Mouse (Mus musculus) midbrain, embryonic 11.5 days (tissue): ENCODE data around the gene Marcksl1. TPM values are rescaled to one million over a fixed set of nuclear protein-coding genes. Genes with fewer than 3 reads are reported as not detected.
A peak's percentile ranks its signal among the peaks of the same experiment; 100 is the strongest.

Experiments used
- ATAC-seq: fragments of 200-750 bp; cut with Nextera tagmentation; 2 replicates; pipeline ENCODE4 v1.8.0; 2017; ENCODE audit warnings: moderate TSS enrichment, moderate library complexity; ENCODE audit not compliant: low FRiP score
- DNase-seq: peaks from one replicate; pipeline ENCODE4 v3.0.0; 2015; ENCODE audit warnings: low spot score; ENCODE audit errors: missing footprints
- H3K27ac ChIP-seq: fragments of 300-500 bp; sonication (generic); 2 replicates; pipeline ENCODE4 v1.5.1; 2014; ENCODE audit warnings: low read depth, low read length
- H3K27me3 ChIP-seq: fragments of 300-500 bp; sonication (generic); 2 replicates; pipeline ENCODE4 v1.6.1; 2014; ENCODE audit warnings: mild to moderate bottlenecking, low read length, moderate library complexity, mixed read lengths; ENCODE audit not compliant: control insufficient read depth, insufficient read depth
- H3K36me3 ChIP-seq: fragments of 300-500 bp; sonication (generic); 2 replicates; pipeline ENCODE4 v1.6.1; 2014; ENCODE audit warnings: mild to moderate bottlenecking, low read length, moderate library complexity, mixed read lengths; ENCODE audit not compliant: control insufficient read depth, insufficient read depth
- H3K4me1 ChIP-seq: fragments of 300-500 bp; sonication (generic); 2 replicates; pipeline ENCODE4 v1.6.1; 2014; ENCODE audit warnings: low read length; ENCODE audit not compliant: control insufficient read depth, insufficient read depth
- H3K4me2 ChIP-seq: fragments of 300-500 bp; sonication (generic); 2 replicates; pipeline ENCODE4 v1.6.1; 2014; ENCODE audit warnings: mild to moderate bottlenecking, moderate library complexity
- H3K4me3 ChIP-seq: fragments of 300-500 bp; sonication (generic); 2 replicates; pipeline ENCODE4 v1.5.1; 2014; ENCODE audit warnings: low read depth, low read length
- H3K9ac ChIP-seq: fragments of 300-500 bp; sonication (generic); 2 replicates; pipeline ENCODE4 v1.6.1; 2014; ENCODE audit warnings: low read length
- H3K9me3 ChIP-seq: fragments of 300-500 bp; sonication (generic); 2 replicates; pipeline ENCODE4 v1.6.1; 2016; ENCODE audit warnings: low read length; ENCODE audit not compliant: control insufficient read depth
- WGBS: fragments of 180-500 bp; shearing (Covaris S2); extraction: QIAGEN DNeasy Blood & Tissue Kit; methylation state at CpG from one replicate; pipeline ENCODE4 v1.1.7; 2014; 5-methylcytosine and 5-hydroxymethylcytosine counted together
- polyA plus RNA-seq: library from polyadenylated mRNA; unstranded; fragments of >200 nt; fragmentation: Nextera tagmentation; extraction: Ambion mirVana; gene quantifications from 2 replicates; pipeline ENCODE4 v1.2.1, GENCODE M21; 2014

Marcksl1 gene
- 1,816 and 1,974 TPM in 2 replicates for polyA plus RNA-seq

DNA sequence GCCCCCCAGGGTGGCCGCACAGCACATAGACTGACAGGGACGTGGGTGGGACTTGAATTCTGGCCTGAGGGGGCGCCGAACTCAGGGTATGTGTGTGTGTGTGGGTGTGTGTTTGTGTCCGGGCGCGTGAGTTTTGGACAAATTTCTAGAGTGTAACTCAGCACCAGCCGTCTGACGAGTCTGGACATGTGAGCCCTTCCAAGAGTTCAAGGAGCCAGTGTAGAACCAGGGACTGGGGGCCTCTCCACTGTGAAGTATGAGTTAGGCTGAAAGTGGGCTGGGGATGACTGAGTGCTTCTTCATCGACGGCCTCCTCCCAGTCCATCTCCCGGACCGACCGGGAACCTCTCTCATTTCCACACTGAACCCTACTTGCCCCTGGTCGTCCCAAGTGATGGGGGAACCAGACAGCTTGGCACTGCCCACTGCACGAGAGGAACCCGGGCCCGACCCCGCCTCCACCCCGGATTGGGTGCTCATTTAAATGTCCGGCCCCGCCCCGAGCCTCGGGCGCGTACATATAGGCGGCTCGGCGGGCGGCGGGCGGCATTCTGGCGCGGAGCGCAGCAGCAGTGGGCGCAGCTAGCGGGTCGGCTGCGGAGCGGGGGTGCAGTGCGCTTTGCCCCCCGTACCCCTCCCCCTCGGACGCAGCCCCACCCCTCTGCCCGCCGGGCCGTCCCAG lies at the start of gene Marcksl1:
TSS of gene Marcksl1 (plus strand) at position 496 of the 682 bp plus-strand sequence.
- peak within 1 kb of the TSS; percentile 100 for H3K9ac ChIP-seq
- H3K36me3 ChIP-seq, result no peaks in the 10 kb centered on the region; the same call in 1 of the 2 replicates
- H3K4me2 ChIP-seq, result peak within 1 kb of the TSS; percentile 74
- peak within 1 kb of the TSS; percentile 97 for H3K27ac ChIP-seq
- ATAC-seq (peak; percentile 87), DNase-seq (peak; percentile 99)
- H3K27me3 ChIP-seq, result no peaks in the 10 kb centered on the region
- WGBS, result 4% methylated on average over 47 of the region's 47 CpGs
- no peaks in the 10 kb centered on the region for H3K9me3 ChIP-seq
- peaks cover 30% of the 10 kb centered on the region for H3K4me1 ChIP-seq
- H3K4me3 ChIP-seq, result peak within 1 kb of the TSS; percentile 92

DNA sequence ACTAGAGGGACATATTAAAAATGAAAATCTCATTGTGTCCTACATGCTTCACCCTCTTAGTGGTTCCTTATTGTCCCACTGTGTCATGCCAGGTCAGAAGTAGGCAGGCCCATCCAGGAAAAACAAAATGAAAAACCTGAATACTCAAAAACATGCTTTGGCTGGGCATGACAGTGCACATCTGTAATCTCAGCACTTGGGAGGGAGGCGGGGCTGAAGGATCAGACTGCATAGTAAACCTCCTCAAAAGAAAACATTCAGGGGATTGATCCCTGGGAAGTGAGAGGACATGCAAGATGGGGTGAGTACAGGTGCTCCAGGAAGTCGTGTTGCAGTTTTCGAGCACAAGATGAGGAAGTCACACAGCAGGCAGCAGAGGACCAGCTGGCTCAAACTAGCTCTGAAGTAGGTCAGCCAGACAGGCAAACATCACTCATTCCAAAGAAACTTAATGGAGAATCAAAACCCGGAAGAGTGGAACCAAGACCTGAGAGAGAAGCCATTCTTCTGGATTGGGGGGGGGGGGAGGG lies 49.0 kb upstream of the Marcksl1 start:
- Histone ChIP-seq H3K9ac (no peak overlapping the region), H3K27ac (no peak overlapping the region), H3K4me3 (no peak overlapping the region), H3K27me3 (no peaks in the 10 kb centered on the region), H3K9me3 (no peaks in the 10 kb centered on the region), H3K36me3 (peaks cover 11% of the 10 kb centered on the region; the same call in 1 of the 2 replicates), H3K4me1 (peaks cover 13% of the 10 kb centered on the region), H3K4me2 (no peak overlapping the region)
- WGBS, result 87% methylated on average over 4 of the region's 4 CpGs
- ATAC-seq (no peak), DNase-seq (no peak)

DNA sequence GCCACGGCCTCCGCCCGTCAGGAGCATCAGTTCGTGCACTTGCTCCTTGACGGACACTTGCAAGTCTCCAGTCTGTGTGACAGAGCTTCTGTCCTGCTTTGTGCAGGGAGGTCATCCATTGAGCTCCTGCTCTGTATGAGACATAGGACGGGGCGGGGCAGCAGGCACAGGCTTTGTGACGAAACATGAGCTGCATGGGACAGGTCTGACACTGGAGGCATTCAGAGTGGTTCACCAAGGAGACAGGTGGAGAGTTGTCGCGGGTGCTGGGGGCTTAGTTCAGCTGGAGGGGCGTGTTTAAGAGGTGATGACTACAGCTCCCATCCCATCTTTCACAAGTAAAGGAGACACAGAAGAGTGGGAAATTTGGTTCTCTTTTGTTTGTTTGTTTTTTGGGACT lies 37.3 kb upstream of the Marcksl1 start:
- Histone ChIP-seq H3K4me2 (no peak overlapping the region), H3K9ac (no peak overlapping the region), H3K4me1 (no peaks in the 10 kb centered on the region), H3K4me3 (no peak overlapping the region), H3K27ac (no peak overlapping the region), H3K36me3 (peaks cover 24% of the 10 kb centered on the region), H3K27me3 (no peaks in the 10 kb centered on the region), H3K9me3 (no peaks in the 10 kb centered on the region)
- no peak for ATAC-seq
- peak; percentile 10 for DNase-seq
- WGBS, result 94% methylated on average over 11 of the region's 11 CpGs

DNA sequence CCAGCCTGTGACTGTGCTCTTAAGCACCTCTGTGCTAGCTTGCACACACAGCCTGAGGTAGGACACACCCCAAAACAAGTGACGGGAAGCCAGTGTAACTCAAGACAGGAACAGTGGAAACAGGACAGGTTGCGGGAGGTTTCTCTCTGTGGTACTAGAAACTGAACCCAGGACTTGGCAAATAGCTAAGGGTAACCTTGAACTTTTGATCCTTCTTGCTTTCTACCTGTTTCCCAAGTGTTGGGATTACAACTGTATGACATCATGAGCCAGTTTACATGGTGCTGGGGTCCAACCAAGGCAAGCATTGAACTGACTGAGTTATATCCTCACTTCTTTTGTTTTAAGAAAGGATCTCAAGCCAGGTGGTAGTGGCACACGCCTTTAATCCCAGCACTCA lies 33.5 kb upstream of the Marcksl1 start:
- Histone ChIP-seq H3K4me2 (no peak overlapping the region), H3K27ac (no peak overlapping the region), H3K9ac (no peak overlapping the region), H3K36me3 (peaks cover 5% of the 10 kb centered on the region; the same call in 1 of the 2 replicates), H3K9me3 (no peaks in the 10 kb centered on the region), H3K27me3 (no peaks in the 10 kb centered on the region), H3K4me3 (no peak overlapping the region), H3K4me1 (no peaks in the 10 kb centered on the region)
- ATAC-seq, result no peak
- 95% methylated on average over 3 of the region's 3 CpGs for WGBS
- peak; percentile 28 for DNase-seq

DNA sequence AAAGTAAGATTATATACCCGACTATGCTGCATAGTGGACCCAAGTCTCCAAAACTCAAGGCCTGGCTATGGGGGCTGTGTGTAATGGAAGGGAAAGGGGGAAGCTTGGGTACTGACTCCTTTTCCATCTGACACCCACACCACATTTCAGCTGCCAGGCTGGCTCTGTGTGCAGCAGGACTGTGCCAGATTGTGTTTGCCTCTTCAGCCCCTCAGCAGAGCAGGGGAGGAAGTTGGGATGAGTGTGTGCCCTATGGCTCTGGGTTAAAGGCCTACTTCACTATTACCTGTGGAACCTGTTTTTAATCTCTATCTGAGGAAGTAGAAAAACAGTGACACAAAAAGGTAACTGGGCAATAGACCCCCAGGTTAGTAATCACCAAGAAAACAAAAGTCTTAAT lies 32.3 kb upstream of the Marcksl1 start:
- no peak overlapping the region for H3K4me2 ChIP-seq

DNA sequence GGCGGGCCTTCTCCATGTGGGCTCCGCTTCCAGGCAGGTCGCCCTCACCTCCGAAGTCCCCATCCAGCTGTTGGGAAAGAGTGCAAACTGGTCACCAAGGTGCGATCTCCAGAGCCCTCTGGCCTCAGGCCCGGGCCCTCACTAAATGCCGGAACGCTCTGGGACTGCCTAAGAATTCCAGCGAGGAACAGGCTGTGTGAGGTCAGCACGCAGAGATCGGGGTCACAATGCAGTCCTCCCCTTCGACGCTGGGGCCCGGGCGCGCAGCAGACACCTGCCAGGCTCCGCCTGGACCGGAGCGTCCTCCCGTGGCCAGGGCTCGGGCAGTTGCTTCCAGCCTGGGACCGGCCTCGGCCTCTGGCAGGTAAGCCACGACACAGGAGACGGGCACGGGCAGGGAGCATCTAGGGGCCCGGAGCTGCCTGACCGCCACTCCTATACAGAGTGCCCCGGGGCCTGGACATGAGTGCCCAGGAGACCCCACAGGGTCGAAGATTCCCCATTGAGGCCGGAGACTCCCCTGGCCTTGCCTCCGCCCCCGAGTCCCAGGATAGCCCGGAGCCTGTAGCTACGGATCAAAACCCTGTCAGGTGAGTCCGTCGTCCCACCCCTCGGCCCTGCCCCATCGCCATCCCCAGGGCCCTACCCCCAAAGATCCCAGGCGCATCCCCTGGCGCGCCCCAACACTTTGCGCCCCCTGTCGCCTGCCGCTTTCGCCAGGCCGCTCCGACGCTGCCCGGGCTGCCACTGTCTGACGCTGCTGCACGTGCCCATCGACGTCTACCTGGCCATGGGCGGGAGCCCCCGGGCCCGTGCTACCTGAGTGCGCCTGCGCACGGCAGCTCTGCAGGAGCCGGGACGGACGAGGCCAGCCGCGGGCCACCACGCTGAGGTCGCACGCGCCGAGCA lies 22.2 kb upstream of the Marcksl1 start, which contains the start of the genes Tssk3 and Fam229a:
TSS of gene Tssk3 (minus strand) at position 51 of the 909 bp plus-strand sequence.
TSS of gene Fam229a (plus strand) at position 219 of the 909 bp plus-strand sequence.
- peak within 1 kb of the TSS; percentile 33 for H3K9ac ChIP-seq
- 3% methylated on average over 70 of the region's 70 CpGs for WGBS
- H3K4me1 ChIP-seq, result peaks cover 17% of the 10 kb centered on the region
- H3K36me3 ChIP-seq, result peaks cover 6% of the 10 kb centered on the region; the same call in 1 of the 2 replicates
- H3K9me3 ChIP-seq, result no peaks in the 10 kb centered on the region
- peak within 1 kb of the TSS; percentile 25 for H3K4me3 ChIP-seq
- peaks cover 15% of the 10 kb centered on the region for H3K27me3 ChIP-seq
- peak within 1 kb of the TSS; percentile 48 for H3K4me2 ChIP-seq
- H3K27ac ChIP-seq, result no peak within 1 kb of the TSS; the same call in 1 of the 2 replicates
- DNase-seq, result peak; percentile 90
- ATAC-seq, result 0 out of 2 replicates have a peak, but pooled peaks have one; percentile 22

More for the DNA sequence above, 32.3 kb upstream of the Marcksl1 start:
- H3K4me1 ChIP-seq, result no peaks in the 10 kb centered on the region
- H3K4me3 ChIP-seq, result no peak overlapping the region
- H3K27ac ChIP-seq, result no peak overlapping the region
- H3K9ac ChIP-seq, result no peak overlapping the region
- no peaks in the 10 kb centered on the region for H3K9me3 ChIP-seq
- ATAC-seq, result no peak
- 90% methylated on average over 1 of the region's 1 CpGs for WGBS
- H3K36me3 ChIP-seq, result peaks cover 2% of the 10 kb centered on the region
- H3K27me3 ChIP-seq, result no peaks in the 10 kb centered on the region
- DNase-seq, result peak; percentile 47

DNA sequence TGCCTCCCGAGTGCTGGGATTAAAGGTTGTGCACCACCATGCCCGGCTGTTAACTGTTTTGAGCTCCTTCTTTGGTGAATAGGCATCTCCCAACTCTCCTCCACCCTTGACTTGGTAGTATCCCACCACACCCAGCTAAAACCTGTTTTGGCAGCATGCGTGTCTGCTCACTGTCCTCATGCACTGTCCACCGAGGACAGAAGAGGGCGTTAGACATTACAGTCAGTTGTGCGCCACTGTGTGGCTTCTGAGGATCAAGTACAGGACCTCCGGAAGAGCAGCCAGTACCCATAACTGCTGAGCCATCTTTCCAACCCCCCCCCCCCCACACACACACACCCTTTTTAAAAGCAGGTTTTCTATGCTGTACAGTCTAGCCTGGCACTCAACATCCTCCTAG lies 18.7 kb upstream of the Marcksl1 start:
- no peaks in the 10 kb centered on the region for H3K36me3 ChIP-seq
- H3K9me3 ChIP-seq, result no peaks in the 10 kb centered on the region
- H3K27me3 ChIP-seq, result peaks cover 15% of the 10 kb centered on the region
- WGBS, result 75% methylated on average over 6 of the region's 7 CpGs
- no peak overlapping the region for H3K9ac ChIP-seq
- H3K4me1 ChIP-seq, result peaks cover 24% of the 10 kb centered on the region
- ATAC-seq (no peak), DNase-seq (peak; percentile 73)
- H3K27ac ChIP-seq, result no peak overlapping the region
- H3K4me3 ChIP-seq, result no peak overlapping the region
- H3K4me2 ChIP-seq, result no peak overlapping the region

DNA sequence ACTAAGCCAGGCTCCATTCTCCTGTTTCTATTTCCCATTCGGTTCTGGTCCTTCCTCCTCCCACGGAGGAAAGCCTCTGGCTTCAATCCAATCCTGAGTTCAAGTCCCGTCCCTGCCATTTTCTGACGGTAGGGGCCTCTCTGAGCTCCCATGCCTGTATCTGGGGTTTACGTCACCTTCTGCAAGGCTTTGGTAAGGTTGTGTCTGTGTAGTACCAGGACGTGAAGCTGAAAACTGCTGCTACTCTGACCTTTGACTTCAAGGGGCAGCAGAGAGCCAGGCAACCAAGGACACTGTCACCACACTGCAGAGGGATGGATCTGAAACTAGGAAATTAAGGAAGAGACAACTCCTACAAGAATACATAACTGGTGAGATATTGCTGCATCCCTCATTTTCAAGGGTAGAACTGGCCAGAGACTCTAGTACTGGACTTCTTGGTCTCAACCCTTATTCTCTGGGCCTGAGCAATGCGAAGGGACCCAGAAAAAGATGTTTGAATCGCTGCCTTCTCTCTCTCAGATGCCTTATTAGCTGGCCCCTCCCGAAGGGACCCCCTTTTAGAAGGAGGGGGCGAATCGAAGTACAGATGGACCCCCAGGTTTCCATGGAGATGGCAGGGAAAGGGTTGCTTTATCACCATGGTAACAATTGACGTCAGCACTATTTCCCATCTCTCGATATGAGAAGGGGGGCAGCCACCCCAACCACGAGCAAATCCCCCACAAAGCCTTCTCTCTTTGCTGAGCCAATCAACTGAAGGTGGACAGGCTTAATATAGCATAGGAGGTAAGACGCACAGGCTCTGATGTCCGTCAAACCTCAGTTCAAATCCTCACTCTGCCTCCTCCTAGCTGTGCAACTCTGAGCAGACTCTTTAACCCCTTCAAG lies 17.5 kb upstream of the Marcksl1 start:
- 27% methylated on average over 16 of the region's 16 CpGs for WGBS
- H3K9ac ChIP-seq, result no peak overlapping the region; the same call in 1 of the 2 replicates
- H3K4me1 ChIP-seq, result peaks cover 24% of the 10 kb centered on the region
- peaks cover 12% of the 10 kb centered on the region for H3K27me3 ChIP-seq
- H3K36me3 ChIP-seq, result no peaks in the 10 kb centered on the region
- peak overlapping the region; percentile 9; the same call in 1 of the 2 replicates for H3K27ac ChIP-seq
- no peak overlapping the region for H3K4me3 ChIP-seq
- ATAC-seq (no peak), DNase-seq (peak; percentile 90)
- 0 out of 2 replicates have a peak overlapping the region, but pooled peaks have one; percentile 6 for H3K4me2 ChIP-seq
- no peaks in the 10 kb centered on the region for H3K9me3 ChIP-seq
